Mouse (Mus musculus) left cerebral cortex, adult 8-10 months (tissue): ENCODE measurements around the gene Cul3. TPM values are rescaled to one million over a fixed set of nuclear protein-coding genes. Genes with fewer than 3 reads are reported as not detected.

Experiments used
- DNase-seq, 2 experiments: peaks; one replicate each; pipeline ENCODE4 v3.0.0; 2022; ENCODE audit warnings: low spot score in 2 of 2
- total RNA-seq, 4 experiments: library from RNA; stranded (reverse); gene quantifications; 2 replicates each; pipeline ENCODE4 v1.2.4; 2022

Gene Cul3
- total RNA-seq, 4 experiments from 2014 or later, result 121 to 151 (median 142) TPM

DNA sequence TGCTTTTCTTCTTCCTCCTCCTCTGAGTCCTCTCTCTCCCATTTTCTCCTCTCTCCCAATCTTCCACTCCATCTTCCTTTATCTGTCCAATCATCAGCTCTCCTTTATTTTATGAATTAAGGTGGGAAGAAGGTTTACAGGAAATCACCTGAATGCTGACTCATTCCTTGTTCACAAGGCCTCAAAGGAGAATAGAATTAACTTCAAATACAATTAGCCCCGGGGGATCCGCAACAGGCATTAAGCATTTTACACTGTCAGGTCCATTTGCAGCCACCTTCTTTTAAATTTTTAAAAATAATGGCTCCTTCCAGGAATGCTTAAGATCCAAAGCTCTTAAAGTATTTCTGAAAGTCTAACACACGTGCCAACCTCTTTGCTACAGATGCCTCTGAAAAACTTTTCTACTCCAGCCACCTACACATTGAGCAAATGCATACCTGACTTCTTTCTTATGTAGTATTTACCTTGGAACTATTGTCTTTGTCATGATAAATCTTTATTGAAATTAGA is 24.7 kb downstream of the Cul3 start:
- no peak for DNase-seq

GRCm38 (mm10) chr1:80293307-80293706 is 47.0 kb downstream of the Cul3 start:
- no peak for DNase-seq

- DNase-seq, result no peak
These were observed 61.5 kb downstream of the Cul3 start for GRCm38 (mm10) chr1:80278731-80279130.

- no peak for DNase-seq
These were observed 79.8 kb downstream of the Cul3 start for GRCm38 (mm10) chr1:80260443-80260842.

- no peak for DNase-seq
These were observed 81.6 kb downstream of the Cul3 start for GRCm38 (mm10) chr1:80258632-80259031.

- no peak for DNase-seq
These were observed 87.0 kb downstream of the Cul3 start for GRCm38 (mm10) chr1:80253309-80253708.

DNA sequence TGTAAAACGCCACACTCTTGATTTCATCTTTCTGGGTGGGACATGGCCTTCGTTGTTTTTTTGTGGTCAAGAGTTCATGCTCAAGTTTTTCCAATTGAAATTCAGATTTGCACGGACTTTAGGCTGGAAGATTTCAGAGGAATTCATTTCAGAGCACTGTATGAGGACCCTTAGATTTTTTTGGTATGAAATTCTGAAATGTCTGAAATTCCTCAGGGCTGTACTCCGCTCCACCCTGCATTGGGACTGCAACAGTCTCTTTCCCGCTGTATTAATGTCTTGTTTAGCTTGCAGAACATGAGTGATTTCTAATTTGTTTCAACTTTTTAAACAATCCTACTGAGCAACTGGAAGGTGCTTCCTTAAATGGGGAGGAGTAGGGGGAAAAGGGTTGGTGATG is 90.0 kb downstream of the Cul3 start:
- no peak for DNase-seq

DNA sequence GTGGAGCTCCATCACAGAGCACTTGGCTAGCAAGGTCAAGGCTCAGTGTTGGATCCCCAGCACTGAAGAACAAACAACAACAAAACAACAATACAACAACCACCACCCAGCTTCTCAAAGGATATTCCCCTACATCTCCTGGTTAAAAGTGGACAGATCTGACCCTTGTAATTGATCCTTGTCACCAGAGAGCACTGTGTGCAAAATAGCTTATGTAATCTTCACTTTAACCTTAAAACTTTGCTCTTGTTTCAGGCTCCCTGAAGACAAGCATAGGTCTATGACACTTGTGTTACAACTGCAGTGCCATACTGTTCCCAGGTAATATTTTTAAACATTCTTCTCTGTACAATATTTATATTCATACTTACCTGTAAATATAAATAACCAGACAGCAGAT is 93.1 kb downstream of the Cul3 start:
- DNase-seq, result no peak

GRCm38 (mm10) chr1:80244123-80244522 is 96.2 kb downstream of the Cul3 start:
- no peak for DNase-seq

DNA sequence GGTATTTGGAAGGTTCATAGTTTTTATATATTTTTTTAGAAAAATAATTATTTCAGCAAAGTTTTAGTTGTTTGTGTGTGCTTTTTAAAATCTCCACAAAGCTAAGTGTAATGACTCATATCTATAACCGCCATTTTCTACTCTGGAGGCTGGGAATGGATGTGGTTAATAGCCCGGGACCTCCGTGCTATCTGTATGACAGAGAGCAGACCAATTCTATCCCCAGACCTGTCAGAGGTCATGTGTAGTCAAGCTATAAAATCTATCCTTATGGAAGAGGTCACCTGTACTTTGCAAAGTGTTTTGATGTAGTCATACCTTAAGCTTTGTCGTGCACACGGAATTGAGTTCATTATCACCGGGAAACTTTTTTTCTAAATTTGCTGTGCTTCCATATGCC is 98.7 kb downstream of the Cul3 start:
- DNase-seq, result no peak

- DNase-seq, result no peak
These were observed 100.1 kb downstream of the Cul3 start for GRCm38 (mm10) chr1:80240017-80240660.

DNA sequence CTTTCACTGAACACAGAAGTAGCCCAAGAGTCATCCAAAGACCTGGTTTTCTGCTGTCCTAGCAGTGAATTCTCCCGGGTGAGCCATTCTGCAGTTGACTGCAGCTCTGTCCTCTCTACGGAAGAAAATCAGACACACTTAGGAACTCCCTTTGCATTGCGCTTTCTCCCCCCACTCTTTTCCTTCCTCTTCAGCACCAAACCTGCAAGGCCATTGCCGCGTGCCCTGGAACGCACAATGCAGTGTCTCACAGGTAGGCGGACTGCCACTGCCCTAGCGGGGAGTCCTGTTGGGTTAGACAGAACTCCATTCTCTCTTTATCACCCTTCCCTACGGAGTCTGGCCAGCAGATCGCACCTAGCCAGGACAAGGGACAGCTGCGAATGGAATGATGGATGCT is 100.8 kb downstream of the Cul3 start:
- no peak for DNase-seq

DNA sequence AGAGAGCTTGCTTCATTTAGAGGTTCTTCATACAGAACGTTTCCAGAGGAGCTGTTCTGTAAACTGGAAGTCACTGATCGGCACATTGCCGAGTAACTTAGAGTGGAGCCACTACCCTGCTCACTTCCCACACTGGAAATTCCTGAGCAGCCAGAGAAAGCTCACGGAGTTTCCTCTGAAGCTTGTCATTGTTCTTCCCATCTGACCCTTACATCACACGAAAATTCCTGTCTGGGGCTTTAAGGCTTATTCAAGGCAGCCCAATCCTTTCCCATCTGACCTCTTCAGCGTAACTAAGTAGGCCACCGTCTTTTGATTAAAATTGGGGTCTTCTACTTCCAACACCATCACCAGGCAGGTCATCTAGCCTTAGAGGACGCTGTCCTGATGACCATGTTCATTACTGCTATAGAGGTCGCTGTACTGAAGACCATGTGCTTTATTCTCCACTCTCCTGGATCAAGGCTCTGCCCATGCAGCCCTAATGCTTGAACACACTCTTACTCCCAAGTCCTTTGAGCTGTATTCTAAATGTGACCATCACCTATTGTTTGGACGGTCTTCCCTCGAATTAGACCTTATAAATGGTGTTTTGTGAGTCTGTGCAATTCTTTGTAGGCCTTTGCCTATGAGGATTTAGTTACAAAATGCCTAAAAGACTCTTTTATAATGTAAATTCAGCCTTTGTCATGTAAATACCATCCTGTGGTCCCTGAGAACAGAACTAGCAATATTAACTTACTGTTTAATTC is 103.2 kb downstream of the Cul3 start:
- no peak for DNase-seq

DNA sequence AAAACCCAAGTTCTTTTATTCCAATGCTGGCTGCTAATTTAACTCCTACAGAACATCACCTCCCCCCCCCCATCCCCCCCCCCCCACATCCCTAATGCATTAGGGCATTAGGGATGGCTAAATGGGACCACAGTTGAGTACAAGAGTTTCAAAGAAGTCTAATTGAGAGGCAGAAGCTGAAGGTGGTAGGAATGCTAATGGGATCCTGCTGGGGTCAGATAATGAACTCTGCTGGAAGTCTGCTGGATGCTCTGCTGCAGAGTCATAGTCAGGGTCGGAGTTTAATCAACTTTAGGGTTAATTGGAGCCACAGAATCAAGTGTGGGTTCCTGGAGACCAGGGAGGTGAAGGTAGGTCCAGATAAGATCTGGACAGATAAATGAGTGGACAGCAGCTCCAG is 104.2 kb downstream of the Cul3 start:
- DNase-seq, result no peak

DNA sequence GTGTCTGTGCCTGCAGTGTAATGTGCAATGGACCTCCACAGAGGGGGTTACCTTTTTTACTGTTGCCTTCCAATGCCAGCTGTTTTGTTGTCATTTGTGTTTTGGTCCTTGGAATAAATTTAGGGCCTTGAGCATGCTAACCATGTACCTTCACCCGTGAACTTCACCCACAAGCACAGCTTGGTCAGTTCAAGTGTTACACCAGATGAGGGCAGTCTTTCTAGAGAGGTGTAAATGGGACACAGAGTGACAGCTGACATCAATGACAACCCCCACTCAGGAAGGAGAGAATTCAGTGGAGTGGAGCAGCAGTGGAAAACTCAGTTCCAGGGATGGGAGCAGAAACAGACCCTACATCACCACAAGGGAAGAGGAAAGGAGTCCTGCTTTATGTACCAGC is 109.7 kb downstream of the Cul3 start:
- no peak for DNase-seq

- no peak for DNase-seq
These were observed 115.4 kb downstream of the Cul3 start for GRCm38 (mm10) chr1:80224839-80225412.

DNA sequence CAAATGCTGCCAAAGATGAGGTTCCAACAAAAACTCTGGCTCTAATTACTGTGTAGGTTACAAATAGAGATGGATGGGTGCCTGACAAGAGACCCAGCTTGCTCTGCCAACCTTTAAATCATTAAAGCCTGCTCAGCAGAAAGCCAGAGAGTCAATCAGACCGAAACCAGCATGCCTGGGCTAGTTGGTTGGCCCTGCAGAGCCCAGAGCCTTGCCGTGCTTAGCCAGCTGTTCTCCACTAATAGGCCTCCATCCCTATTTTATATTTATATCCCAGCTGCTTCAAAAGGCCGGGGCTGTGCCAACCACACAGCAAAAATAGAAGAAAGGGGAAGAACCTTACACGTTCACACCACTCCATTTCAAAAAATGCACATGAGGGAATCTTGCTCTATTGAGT is 119.1 kb downstream of the Cul3 start:
- DNase-seq, result no peak

DNA sequence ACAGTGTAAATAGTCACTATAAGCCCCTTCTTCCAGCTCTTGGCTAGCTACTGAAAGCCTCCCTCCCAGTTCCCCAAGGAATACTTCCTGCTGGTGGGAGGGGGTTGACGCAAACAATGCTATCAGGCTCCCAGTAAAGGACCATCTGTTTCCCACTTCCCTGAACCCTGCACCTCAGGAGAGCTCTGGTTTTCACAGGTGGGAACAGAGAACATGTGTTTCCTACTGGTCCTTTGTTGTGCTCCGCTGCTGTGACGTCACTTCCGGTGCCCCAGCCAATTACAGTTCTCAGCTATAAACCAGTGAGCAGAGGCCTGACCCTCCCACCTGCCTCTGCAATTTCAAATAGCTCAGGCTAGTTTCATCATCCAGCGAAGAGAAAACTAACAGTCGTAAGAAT is 122.0 kb downstream of the Cul3 start, which contains the start of gene Fam124b:
TSS of gene Fam124b (minus strand) at position 206 of the 400 bp plus-strand sequence.
- DNase-seq, result no peak
